Mouse (Mus musculus) skeletal muscle tissue, postnatal 0 days (tissue): Measurements from ENCODE around the gene Slc15a5. TPM values are rescaled to one million over a fixed set of nuclear protein-coding genes. Genes with fewer than 3 reads are reported as not detected.

ENCODE experiments used
- polyA plus RNA-seq: library from polyadenylated mRNA; unstranded; fragments of >200 nt; fragmentation: Nextera tagmentation; extraction: Ambion mirVana; gene quantifications from 2 replicates; pipeline ENCODE4 v1.2.1, GENCODE M21; 2015

The Slc15a5 gene
- 0.56 and 1.7 TPM in 2 replicates for polyA plus RNA-seq

DNA sequence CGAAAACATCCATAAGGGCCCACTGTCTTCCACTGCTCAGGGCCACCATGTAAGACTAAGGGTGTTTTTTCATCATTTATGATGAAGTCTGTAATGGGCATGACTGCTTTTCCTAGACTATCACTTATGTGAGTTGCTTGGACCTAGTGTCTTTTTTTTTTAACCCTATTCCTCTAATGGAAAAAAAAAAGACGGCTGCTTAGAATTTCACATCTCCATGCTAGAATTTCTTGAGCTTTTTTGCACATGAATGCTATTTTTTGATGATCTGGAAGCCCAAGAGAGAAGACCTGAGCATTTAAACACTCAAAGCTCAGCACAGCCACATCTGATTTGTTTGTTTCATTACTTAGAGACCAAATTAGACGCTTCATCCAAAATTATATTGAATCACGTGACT is at the start of gene Slc15a5:
Gene Slc15a5, minus strand, starts transcription at position 101 of the 400 bp plus-strand sequence.

Other genes with a start within 250 kb of the Slc15a5 start
- gene Mgst1, start 60.4 kb upstream of the Slc15a5 start, polyA plus RNA-seq = 122 and 762 TPM in 2 replicates